Mouse (Mus musculus) brown adipose tissue, adult 24 weeks (tissue): ENCODE data around the gene Gpr157. TPM values are rescaled to one million over a fixed set of nuclear protein-coding genes. Genes with fewer than 3 reads are reported as not detected.

Experiments
- H3K27ac ChIP-seq: fragments of 200-500 bp; replicated peaks from 2 replicates; pipeline ENCODE4 v1.5.1; 2012; ENCODE audit warnings: low read depth, mild to moderate bottlenecking, low read length
- H3K4me1 ChIP-seq: fragments of 200-500 bp; 2 replicates; pipeline ENCODE4 v1.6.1; 2012; ENCODE audit warnings: low read length, mixed read lengths; ENCODE audit not compliant: control insufficient read depth, insufficient read depth, insufficient read length
- H3K4me3 ChIP-seq: fragments of 200-500 bp; 2 replicates; pipeline ENCODE4 v1.5.1; 2012; ENCODE audit warnings: low read depth, mild to moderate bottlenecking, low read length, moderate library complexity; ENCODE audit not compliant: insufficient read depth
- polyA plus RNA-seq: library from polyadenylated mRNA; stranded (reverse); fragments of >200 nt; gene quantifications from 2 replicates; pipeline ENCODE4 v1.2.4, GENCODE M21; 2012; ENCODE audit not compliant: missing spikeins, insufficient read depth, insufficient read length

Gpr157 gene
- polyA plus RNA-seq, 1 experiment = 2.0 TPM

DNA sequence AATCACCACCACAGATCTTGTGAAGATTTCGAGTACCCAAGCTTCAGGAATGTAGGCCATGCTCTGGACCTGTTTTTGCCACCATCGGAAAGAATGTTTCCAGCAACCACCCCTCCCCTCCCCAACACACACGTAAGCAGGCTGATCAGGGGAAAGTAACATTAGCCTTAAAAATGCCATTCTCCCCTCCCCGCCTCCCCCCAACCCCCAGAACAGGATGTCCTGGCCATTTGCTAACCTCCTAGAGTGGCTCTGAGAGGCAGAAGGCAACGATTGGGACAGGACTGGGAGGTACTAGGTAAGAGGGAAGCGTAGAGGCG, 364 bp upstream of the Gpr157 start:
- Histone ChIP-seq H3K4me1 (peaks cover 11% of the 10 kb centered on the region), H3K4me3 (no peak overlapping the region), H3K27ac (no peak overlapping the region)

DNA sequence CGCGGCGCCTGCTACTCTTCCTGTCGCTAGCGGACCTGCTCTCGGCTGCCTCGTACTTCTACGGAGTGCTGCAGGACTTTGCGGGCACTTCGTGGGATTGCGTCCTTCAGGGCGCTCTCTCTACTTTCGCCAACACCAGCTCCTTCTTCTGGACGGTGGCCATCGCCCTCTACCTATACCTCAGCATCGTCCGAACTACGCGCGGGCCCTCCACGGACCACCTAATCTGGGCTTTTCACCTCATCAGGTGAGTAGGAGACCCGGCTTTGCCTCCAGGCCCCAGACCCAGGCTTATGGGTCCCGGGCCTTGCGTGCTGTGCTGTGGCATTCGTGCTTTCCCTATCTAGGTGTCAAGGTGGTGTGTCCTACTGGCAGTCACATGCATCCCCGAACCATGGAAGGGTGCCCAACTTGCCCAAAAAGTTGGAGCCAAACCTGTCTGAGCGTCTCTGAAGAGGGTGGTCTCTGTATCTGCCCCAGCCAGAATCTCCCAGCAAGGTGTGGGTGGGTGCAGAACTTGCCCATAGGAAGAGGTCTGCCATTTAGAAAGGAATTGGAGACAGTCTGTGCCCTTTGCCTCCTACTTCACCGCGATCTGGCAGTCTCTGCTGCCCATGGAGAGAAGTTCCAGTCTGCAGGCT, 845 bp downstream of the Gpr157 start:
- Histone ChIP-seq H3K27ac (peak overlapping the region; percentile 24; the same call in 1 of the 2 replicates), H3K4me1 (peaks cover 11% of the 10 kb centered on the region), H3K4me3 (peak overlapping the region; percentile 79)

DNA sequence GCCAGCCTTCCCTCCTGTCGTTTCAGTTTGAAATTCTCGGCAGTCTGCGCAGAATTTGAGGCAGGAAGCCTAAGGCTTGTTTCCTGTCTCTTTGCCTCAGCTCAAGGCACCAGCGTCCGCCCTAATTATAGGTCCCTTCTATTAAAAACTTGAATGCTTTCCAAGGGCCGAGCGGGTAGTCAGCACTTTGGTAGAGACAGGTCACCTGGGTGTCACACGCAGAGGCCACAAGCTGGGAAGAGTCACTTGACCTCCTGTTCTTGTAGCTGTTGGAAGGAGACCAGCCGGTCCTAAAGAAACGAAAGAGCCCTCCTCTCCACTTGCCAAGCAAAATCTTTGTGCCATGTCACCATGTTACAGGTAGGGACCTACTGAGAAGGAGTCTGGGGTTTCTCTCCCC, 2.0 kb downstream of the Gpr157 start:
- H3K4me1 ChIP-seq = peaks cover 11% of the 10 kb centered on the region
- peak overlapping the region; percentile 79 for H3K4me3 ChIP-seq
- H3K27ac ChIP-seq = no peak overlapping the region

DNA sequence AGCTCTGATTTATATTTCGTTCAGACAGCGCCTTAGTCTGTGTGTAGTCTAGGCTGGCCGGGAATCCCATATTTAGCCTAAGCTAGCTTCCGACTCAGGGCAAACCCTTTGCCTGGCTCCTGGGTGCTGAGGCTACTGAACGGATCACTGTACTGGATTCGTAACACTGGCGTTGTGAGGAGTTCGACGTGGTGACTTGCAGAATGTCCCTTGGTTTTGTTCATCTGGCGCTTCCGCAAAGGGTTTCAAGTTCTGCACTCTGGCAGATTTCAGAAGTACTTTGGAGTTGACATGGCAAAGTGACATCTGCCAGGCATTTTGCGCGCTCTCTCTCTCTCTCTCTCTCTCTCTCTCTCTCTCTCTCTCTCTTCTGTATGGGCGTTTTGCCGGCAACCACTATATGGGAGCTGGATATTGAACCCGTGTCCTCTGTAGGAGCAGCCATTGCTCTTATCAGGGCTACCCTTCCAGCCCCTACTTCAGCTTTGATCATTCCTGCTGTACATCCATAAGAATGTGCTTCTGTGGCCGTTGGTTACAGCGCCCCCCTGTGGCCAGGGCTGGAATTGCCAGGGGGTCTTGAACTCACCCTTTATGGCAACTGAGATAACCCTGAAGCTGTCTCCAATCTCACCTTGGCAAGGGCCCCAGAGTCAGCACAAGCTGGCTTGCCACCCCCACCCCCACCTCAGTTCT, 4.9 kb downstream of the Gpr157 start:
- H3K27ac ChIP-seq = no peak overlapping the region
- no peak overlapping the region for H3K4me3 ChIP-seq
- peaks cover 11% of the 10 kb centered on the region for H3K4me1 ChIP-seq

DNA sequence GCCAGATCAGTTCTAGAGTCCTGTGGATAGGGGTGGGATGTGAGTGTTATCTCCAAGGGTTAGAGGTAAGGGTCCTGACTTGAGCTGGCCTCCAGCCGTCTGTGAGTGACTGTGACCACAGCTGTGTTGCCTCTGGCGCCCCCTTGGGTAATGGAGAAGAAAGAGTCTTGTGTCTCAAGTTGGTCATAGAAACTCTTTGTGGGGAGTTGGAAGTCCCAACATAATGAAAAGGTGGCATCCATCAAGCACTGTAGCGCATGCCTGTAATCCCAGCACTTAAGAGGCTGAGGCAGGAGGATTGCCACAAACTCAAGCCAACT, 5.4 kb downstream of the Gpr157 start:
- no peak overlapping the region for H3K27ac ChIP-seq
- H3K4me1 ChIP-seq = peaks cover 11% of the 10 kb centered on the region
- no peak overlapping the region for H3K4me3 ChIP-seq

DNA sequence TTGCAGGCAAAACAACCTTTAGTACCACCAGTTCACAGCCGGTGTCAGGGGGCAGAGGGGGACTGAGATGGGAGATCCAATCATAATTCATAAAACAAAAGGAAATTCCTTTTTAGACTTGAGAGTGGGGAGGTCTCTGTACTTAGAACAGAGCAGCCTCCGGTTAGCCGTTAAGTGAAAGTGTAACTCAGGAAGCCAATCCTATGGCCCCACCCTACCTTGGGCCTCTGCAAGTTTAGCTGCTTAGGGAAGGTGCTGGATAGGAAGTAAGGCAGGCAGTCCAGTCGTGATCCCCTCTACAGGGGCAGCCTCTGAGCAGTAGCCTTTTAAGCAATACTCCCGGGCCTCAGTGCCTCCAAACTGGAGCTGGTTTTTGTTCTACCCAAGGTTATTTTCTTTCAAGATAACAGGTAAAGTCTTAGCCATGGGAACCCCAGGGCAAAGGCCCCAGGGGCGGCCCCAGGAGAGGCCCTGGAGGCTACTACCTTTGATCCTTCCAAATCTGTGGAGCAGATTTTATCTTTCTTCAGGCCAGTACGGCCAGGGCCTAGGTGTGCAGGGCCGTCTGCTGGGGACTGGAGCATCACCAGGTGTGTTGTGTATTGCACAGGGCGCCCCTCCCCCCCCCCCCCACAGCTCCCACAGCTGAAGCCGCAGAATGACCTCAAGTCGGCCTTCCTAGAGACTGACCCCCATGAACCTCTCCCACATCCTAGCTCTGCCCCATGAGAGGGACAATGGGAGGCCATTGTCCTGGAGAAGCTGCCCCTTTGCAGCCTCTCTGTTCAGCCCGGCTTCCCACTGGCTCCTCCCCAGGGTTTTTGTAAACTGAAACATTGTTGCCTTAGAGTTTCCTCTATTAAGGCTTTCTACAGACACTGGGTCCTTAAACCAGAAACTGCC, 6.6 kb downstream of the Gpr157 start:
- Histone ChIP-seq H3K27ac (no peak overlapping the region), H3K4me3 (no peak overlapping the region), H3K4me1 (peaks cover 4% of the 10 kb centered on the region)

DNA sequence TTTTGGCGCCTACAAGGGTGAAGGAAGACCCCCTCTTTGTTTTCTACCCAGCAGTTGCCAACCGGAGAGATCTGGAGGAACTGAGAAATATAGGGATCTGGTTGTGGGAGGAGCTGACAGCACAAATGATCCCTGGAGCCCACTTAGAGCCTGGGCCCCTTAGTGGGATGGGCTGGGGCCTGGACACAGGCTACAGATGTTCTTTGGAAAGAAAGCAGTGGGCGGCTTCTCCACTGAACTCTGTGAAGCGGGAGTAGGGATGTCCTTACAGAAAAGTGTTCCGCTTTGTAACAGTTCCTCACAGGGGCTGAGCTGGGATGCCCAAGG, 7.3 kb downstream of the Gpr157 start:
- Histone ChIP-seq H3K4me3 (no peak overlapping the region), H3K4me1 (no peaks in the 10 kb centered on the region), H3K27ac (no peak overlapping the region)

DNA sequence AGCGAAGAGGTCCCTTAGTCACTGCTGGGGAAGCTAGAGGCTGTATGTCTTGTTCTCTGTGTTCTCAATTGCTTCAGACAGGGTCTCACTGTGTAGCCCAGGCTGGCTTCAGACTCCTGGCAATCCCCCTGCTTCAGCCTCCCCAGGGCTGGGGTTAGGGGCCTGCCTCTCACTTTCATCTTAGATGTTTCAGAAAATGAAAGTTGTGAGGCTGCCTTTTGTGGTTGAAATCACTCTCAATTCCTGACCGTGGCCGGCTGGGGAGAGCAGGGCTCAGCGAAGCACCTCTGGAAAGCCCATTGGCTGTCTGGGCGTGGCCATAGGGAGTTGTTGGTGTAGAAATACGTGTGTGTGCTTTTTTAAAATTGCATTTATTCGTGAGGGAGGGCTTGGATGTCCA, 9.1 kb downstream of the Gpr157 start:
- no peak overlapping the region for H3K27ac ChIP-seq
- H3K4me1 ChIP-seq = no peaks in the 10 kb centered on the region
- H3K4me3 ChIP-seq = no peak overlapping the region

DNA sequence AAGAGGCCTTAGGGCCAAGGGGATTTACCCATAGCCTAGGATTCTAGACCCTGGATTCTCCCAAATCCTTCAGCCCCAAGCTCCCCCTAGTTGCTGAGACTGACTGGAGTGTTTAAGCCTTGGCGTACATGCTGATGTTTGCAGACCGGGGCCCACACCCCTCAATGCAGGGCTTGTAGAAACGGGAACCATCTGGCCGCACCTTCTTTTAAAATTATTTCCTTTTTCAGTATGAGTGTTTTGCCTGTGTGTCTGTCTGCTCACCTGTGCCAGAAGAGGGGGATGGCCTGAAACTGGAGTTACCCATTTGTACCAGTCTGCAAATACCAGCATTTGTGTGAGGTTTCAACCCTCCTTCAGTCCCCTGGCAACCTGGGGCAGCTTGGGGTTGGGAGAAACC, 10.7 kb downstream of the Gpr157 start:
- no peaks in the 10 kb centered on the region for H3K4me1 ChIP-seq
- H3K27ac ChIP-seq = no peak overlapping the region
- H3K4me3 ChIP-seq = no peak overlapping the region

DNA sequence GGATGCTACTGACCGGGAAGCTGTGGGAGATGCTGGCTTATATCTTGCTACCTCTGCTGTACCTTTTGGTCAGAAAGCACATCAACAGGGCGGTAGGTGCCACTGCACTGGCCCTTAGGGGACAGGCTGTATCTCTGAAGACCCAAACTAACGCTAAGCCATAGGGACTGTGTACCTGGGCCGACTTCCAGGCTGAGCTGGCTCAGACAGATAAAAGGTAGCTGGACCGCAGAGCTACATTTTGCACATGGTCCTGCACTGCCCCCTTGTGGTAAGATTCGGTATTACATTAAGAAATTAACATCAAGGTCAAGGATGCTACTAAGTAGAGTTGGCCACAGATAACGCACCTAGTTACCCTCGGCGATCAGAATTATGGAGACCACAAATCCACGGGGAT, 11.7 kb downstream of the Gpr157 start:
- H3K27ac ChIP-seq = no peak overlapping the region
- no peak overlapping the region for H3K4me3 ChIP-seq
- H3K4me1 ChIP-seq = no peaks in the 10 kb centered on the region

DNA sequence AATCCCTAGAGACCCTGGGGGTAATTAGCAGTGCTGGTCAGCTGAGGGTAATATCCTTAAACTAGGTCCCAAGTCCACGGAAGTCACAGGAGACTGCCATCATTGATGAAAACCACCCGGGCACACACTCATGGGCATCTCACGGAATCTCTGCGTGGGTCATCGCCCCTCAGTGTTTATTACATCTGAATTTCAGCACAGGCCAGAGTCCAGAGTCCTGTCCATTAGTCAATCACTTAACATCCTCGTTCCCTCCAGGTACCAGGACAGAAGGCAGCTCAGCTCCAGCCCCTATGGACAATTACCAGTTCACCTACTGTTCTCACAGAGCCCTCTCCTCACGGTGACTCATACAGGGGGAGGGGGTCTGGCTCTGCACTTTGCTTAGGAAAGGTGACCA, 15.7 kb downstream of the Gpr157 start:
- Histone ChIP-seq H3K4me3 (no peak overlapping the region), H3K4me1 (no peaks in the 10 kb centered on the region), H3K27ac (no peak overlapping the region)

DNA sequence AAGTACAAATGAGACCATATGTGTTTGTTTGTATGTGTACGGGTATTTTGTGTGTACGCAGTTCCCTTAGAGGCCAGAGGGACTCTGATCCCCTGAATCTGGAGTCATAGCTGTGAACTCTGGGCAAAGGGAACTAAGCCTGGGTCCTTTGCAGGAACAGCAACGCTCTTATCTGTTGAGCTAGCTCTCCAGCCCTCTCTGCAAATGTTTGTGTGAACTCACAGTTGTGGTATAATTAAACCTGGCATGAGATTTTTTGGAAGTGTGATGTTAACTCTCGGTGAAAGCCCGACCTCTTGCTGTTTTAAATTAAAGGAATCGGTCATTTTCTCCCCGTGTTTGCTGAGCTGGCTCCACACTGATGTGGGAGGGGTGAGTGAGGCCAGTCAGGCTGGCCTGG, 18.5 kb downstream of the Gpr157 start:
- no peaks in the 10 kb centered on the region for H3K4me1 ChIP-seq
- H3K4me3 ChIP-seq = no peak overlapping the region
- no peak overlapping the region for H3K27ac ChIP-seq

DNA sequence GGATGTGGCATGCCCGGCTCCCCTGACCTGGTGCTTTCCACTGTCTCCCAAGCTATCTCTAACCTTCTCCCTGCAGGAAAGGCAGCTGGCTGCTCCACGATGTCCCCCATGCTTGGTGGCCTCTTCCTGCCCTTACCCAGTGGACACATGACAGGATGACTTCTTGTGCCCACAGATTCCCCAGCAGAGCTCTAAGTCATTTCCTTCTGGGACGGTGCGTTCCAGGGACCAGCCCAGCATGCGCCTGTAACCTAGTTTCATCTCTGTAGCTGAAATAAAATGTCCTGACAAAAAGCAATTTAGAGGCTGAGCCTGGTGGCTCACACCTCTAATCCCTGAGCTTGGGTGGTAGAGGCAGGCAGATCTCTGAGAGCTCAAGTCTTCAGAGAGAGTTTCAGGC, 19.5 kb downstream of the Gpr157 start:
- no peak overlapping the region for H3K4me3 ChIP-seq
- no peak overlapping the region for H3K27ac ChIP-seq
- H3K4me1 ChIP-seq = no peaks in the 10 kb centered on the region

DNA sequence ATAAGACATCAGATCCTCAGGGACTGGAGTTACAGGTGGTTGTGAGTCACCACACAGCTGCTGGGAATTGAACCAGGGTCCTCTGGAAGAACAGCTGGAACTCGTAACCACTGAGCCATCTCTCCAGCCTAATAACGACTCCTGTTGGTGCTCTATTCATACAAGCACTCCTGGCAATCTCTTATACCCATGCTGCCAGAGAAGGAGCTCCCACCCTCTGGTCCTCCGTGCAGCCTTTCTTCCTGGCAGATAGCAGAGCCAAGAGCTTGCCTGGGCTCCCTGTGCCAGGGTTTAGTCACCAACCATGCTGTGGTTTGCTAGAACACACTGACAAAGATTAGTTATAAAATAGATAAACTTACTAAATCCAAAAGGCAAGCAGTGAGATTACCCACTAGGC, 22.5 kb downstream of the Gpr157 start:
- H3K4me1 ChIP-seq = no peaks in the 10 kb centered on the region
- H3K4me3 ChIP-seq = no peak overlapping the region
- no peak overlapping the region for H3K27ac ChIP-seq

DNA sequence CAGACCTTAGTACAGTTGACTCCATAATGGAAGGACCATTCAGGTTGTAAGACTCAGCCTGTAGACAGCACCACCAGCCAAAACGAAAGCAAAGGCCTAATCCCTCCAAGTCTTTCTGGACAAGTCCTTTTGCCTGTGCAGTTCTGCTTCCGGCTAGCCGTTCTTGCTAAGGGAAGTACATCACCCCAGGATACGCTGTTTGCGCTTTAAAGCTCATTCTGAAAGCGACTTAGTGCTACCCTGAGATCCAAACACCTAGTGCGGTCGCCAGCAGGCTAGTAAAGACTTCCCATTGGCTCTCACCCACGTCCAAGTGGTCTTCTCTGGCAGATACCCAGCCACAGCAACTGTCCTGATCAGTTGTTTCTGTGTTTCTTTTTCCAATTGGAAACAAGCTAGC, 23.2 kb downstream of the Gpr157 start:
- H3K4me3 ChIP-seq = no peak overlapping the region
- no peaks in the 10 kb centered on the region for H3K4me1 ChIP-seq
- H3K27ac ChIP-seq = no peak overlapping the region

DNA sequence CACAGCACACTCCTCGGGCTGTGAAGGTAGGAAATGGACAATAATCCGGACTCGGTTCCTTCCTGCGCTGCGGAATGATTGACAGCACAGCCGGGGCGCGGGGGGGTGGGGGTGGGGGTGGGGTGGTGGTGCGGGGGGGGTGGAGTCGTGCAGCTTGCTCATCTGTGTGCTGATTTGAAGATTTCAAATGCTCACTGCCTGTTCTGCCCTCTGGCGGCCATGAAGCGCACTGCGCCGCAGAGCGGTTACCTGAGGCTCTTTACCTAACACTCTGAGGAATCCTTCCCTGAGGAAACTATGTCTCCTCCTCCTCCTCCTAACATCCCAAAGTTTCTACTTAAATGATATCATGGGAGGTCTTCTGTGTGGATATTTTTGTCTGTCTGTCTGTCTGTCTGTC, 25.7 kb downstream of the Gpr157 start:
- H3K27ac ChIP-seq = no peak overlapping the region
- no peaks in the 10 kb centered on the region for H3K4me1 ChIP-seq
- H3K4me3 ChIP-seq = no peak overlapping the region
